ENCODE assay signal across 14 mouse cellular contexts in the genomic region with DNA sequence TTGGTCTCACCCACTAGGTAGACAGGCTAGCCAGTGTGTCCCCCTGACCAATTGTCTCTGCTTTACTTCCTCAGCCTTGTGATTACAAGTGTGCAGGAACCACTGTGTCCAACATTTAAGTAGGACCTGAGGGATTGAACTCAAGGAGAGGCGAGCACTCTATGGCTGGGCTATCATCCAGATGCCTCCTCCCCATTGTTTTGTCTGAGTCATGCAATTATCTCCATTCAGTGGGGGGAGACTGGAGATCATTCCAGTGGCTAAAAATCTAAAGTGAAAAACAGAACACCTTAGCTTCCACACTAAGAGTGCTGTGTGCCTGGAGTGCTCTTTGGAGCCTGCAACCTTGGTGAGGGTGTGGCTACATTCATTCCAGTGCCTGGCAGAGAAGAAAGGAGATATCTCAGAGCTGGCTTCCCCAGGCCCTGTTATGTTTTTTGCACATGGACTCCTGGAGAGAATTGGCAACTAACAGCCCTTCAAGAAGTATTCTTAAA.
DNase-seq lines count a peak whose midpoint lies in the region; ATAC-seq and TF ChIP-seq lines count a peak whose summit lies in the region.
"Had no signal": no experiment of that assay in that cellular context is flagged by ENCODE, and none has a peak within 500 bp of the region (broad histone marks: within the 10 kb centered on the region; RNA-seq: fewer than 3 reads in every experiment).

No protein-coding gene starts in this region.

- intact Hi-C loops in left cerebral cortex, adult 2 months (cut with DNase I) = loop anchor here (2.0 to 5.0 kb wide), 2 partner anchors 447 to 1172 kb away; no protein-coding TSS in a partner anchor

- peak in 1 of 2 experiments; percentile 53 for DNase-seq in cerebellum, adult 2 months
- DNase-seq in cerebellum, postnatal 4 days (ENCODE audit: low spot score in 2 of 2) = no peak
- no peak for DNase-seq in left cerebral cortex, adult 2 months (ENCODE audit: extremely low spot score in 1 of 2, low spot score in 2 of 2)
- DNase-seq in left cerebral cortex, adult 8-10 months (ENCODE audit: low spot score in 2 of 2) = no peak
- DNase-seq in kidney, adult 2 months = no peak
- DNase-seq in urinary bladder, postnatal 25 days (ENCODE audit: low spot score) = no peak
- DNase-seq: layer of hippocampus, adult 9-11 months; right cerebral cortex, adult 18-20 months; thymus, postnatal 4 days had no signal

- TF ChIP-seq CTCF in cerebellum, adult 2 months (IDR thresholded peaks at IDR 0.05; ENCODE audit: borderline replicate concordance, insufficient read depth, low read depth, low read length) = no peak
- no peak for TF ChIP-seq CTCF in left cerebral cortex, adult 2 months (IDR thresholded peaks at IDR 0.05)
- no peak for TF ChIP-seq CTCF in kidney, adult 2 months (conservative IDR thresholded peaks at IDR 0.05; ENCODE audit: insufficient read depth, insufficient read length, low read depth, low read length)

- no peaks in the 10 kb centered on the region for H3K9me3 ChIP-seq in forebrain, embryonic 16.5 days (ENCODE audit: control insufficient read depth, low read length)
- H3K9me3 ChIP-seq in neural tube, embryonic 14.5 days (ENCODE audit: control insufficient read depth, low read length) = no peaks in the 10 kb centered on the region
- H3K9me3 ChIP-seq: G1E; lung, embryonic 15.5 days had no signal

- no peak; the same call in 1 of the 2 replicates for ATAC-seq in forebrain, embryonic 16.5 days
- peak; percentile 36; the same call in 1 of the 2 replicates for ATAC-seq in neural tube, embryonic 14.5 days (ENCODE audit: low read depth)
- ATAC-seq: activated CD4-positive, CD25-positive, alpha-beta regulatory T cell, adult 4 months had no signal

- TF ChIP-seq POLR2A in cerebellum, adult 2 months (IDR thresholded peaks at IDR 0.05; ENCODE audit: borderline replicate concordance, insufficient read depth, low read length) = no peak
- TF ChIP-seq POLR2A in kidney, adult 2 months (IDR thresholded peaks at IDR 0.05; ENCODE audit: low read depth, low read length) = no peak

- H3K9ac ChIP-seq in forebrain, embryonic 16.5 days (replicated peaks; ENCODE audit: low read depth, low read length) = no peak overlapping the region
- H3K9ac ChIP-seq in neural tube, embryonic 14.5 days (replicated peaks; ENCODE audit: low read depth, low read length) = no peak overlapping the region
- H3K9ac ChIP-seq: lung, embryonic 15.5 days had no signal

- H3K4me1 ChIP-seq in cerebellum, adult 2 months (ENCODE audit: control insufficient read depth, insufficient read depth, low read length) = peaks cover 28% of the 10 kb centered on the region
- peaks cover 15% of the 10 kb centered on the region for H3K4me1 ChIP-seq in forebrain, embryonic 16.5 days (replicated peaks; ENCODE audit: control insufficient read depth, insufficient read depth, low read length)
- peaks cover 13% of the 10 kb centered on the region; the same call in 1 of the 2 replicates for H3K4me1 ChIP-seq in neural tube, embryonic 14.5 days (ENCODE audit: control insufficient read depth, insufficient read depth, low read length)
- H3K4me1 ChIP-seq in kidney, adult 2 months (ENCODE audit: control insufficient read depth, insufficient read depth, low read length) = no peaks in the 10 kb centered on the region

- 23% methylated on average over 1 of the region's 1 CpGs for WGBS in cerebellum, adult 2 months
- 23% methylated on average over 1 of the region's 1 CpGs for WGBS in forebrain, embryonic 16.5 days
- 46% methylated on average over 1 of the region's 1 CpGs for WGBS in neural tube, embryonic 14.5 days
- 74% methylated on average over 1 of the region's 1 CpGs for WGBS in kidney, adult 2 months

- H3K27me3 ChIP-seq in cerebellum, adult 2 months (ENCODE audit: control insufficient read depth, insufficient read depth, low read length) = no peaks in the 10 kb centered on the region
- H3K27me3 ChIP-seq in forebrain, embryonic 16.5 days (replicated peaks; ENCODE audit: control insufficient read depth, insufficient read depth, low read length) = no peaks in the 10 kb centered on the region
- H3K27me3 ChIP-seq in neural tube, embryonic 14.5 days (ENCODE audit: control insufficient read depth, insufficient read depth, low read length) = no peaks in the 10 kb centered on the region
- no peaks in the 10 kb centered on the region for H3K27me3 ChIP-seq in kidney, adult 2 months (replicated peaks; ENCODE audit: control insufficient read depth, insufficient read depth, low read length)
- H3K27me3 ChIP-seq: lung, embryonic 15.5 days had no signal

- no peaks in the 10 kb centered on the region for H3K36me3 ChIP-seq in forebrain, embryonic 16.5 days (ENCODE audit: control insufficient read depth, insufficient read depth)
- H3K36me3 ChIP-seq in neural tube, embryonic 14.5 days (ENCODE audit: control insufficient read depth, insufficient read depth, low read length) = no peaks in the 10 kb centered on the region
- H3K36me3 ChIP-seq in kidney, adult 2 months (ENCODE audit: control insufficient read depth, insufficient read depth, low read length) = no peaks in the 10 kb centered on the region
- H3K36me3 ChIP-seq: G1E; lung, embryonic 15.5 days had no signal

- no peak overlapping the region for H3K4me3 ChIP-seq in cerebellum, adult 2 months (replicated peaks; ENCODE audit: insufficient read depth, low read depth, low read length)
- no peak overlapping the region for H3K4me3 ChIP-seq in left cerebral cortex, adult 2 months
- H3K4me3 ChIP-seq in forebrain, embryonic 16.5 days (replicated peaks; ENCODE audit: low read length) = no peak overlapping the region
- H3K4me3 ChIP-seq in neural tube, embryonic 14.5 days (ENCODE audit: low read depth, low read length) = no peak overlapping the region
- no peak overlapping the region for H3K4me3 ChIP-seq in kidney, adult 2 months (ENCODE audit: insufficient read depth, low read depth, low read length)
- H3K4me3 ChIP-seq: lung, embryonic 15.5 days had no signal

- no peak overlapping the region for H3K4me2 ChIP-seq in forebrain, embryonic 16.5 days (ENCODE audit: low read length)
- H3K4me2 ChIP-seq in neural tube, embryonic 14.5 days (ENCODE audit: low read depth, low read length) = no peak overlapping the region
- H3K4me2 ChIP-seq: lung, embryonic 15.5 days had no signal

- H3K27ac ChIP-seq in cerebellum, adult 2 months (ENCODE audit: insufficient read depth, low read length) = peak overlapping the region; percentile 33; the same call in 1 of the 2 replicates
- H3K27ac ChIP-seq in left cerebral cortex, adult 2 months = peak overlapping the region; percentile 66
- peak overlapping the region; percentile 79 for H3K27ac ChIP-seq in forebrain, embryonic 16.5 days (ENCODE audit: low read length)
- H3K27ac ChIP-seq in neural tube, embryonic 14.5 days (ENCODE audit: low read depth, low read length) = peak overlapping the region; percentile 64
- H3K27ac ChIP-seq in kidney, adult 2 months (ENCODE audit: insufficient read depth, low read depth, low read length) = no peak overlapping the region
- H3K27ac ChIP-seq: lung, embryonic 15.5 days had no signal
